Mouse (Mus musculus) liver, postnatal 0 days (tissue): ENCODE measurements around the gene Lrp1.

Source experiments
- CTCF ChIP-seq: sonication (generic); IDR thresholded peaks from 2 replicates; pipeline ENCODE4 v1.5.1; 2016; ENCODE audit warnings: antibody characterized with exemption, low read depth
- EP300 ChIP-seq: IDR thresholded peaks from 2 replicates; pipeline ENCODE4 v1.6.1; 2016; ENCODE audit warnings: antibody characterized with exemption, low read depth, mild to moderate bottlenecking

GRCm38 (mm10) chr10:127581291-127581690 is 39.7 kb downstream of the Lrp1 start:
- TF ChIP-seq EP300 (no peak), CTCF (no peak)
